Mouse (Mus musculus): ENCODE data around the gene Mrps5. TPM values are rescaled to one million over a fixed set of nuclear protein-coding genes. Genes with fewer than 3 reads are reported as not detected.
A peak's percentile ranks its signal among the peaks of the same experiment; 100 is the strongest.

The Mrps5 gene
- 171 and 176 TPM in 2 replicates for polyA plus RNA-seq (2016; fragmentation: Nextera tagmentation; extraction: Ambion mirVana)

GRCm38 (mm10) chr2:127586694-127587513, at the start of gene Mrps5, which contains the start of gene Zfp661:
Gene Mrps5, plus strand, starts transcription at chr2:127587222.
Gene Zfp661, minus strand, starts transcription at chr2:127587094.
- no peaks in the 10 kb centered on the region for H3K9me3 ChIP-seq (replicated peaks)
- peak within 1 kb of the TSS; percentile 92 for H3K4me3 ChIP-seq
- DNase-seq (ENCODE audit: low spot score) = peak; percentile 92
- 5% methylated on average over 39 of the region's 39 CpGs for whole genome bisulfite sequencing
- H3K4me1 ChIP-seq = peaks cover 46% of the 10 kb centered on the region
- peak within 1 kb of the TSS; percentile 99 for H3K27ac ChIP-seq
- peaks cover 13% of the 10 kb centered on the region for H3K36me3 ChIP-seq
- no peaks in the 10 kb centered on the region for H3K27me3 ChIP-seq (ENCODE audit: low read depth, poor library complexity, severe bottlenecking)

DNA sequence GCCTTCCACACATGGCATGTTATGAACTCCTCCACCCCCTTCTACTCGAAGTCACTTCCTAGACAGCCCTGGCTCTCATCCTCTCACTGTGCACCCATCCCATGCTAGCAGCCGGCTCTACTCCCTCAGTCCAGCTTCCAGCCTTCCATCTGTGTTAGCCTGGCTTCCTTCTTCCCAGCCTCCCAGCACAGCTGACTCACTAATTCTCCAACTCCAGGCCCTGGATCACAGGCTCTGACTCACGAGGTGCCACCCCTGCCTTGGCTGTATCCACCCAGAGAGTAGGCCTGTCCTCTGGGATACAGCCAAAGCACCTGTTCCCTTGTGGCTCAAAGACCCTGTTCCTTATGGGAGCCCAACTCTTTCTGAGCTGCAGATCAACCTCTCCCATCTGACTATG, 49.5 kb upstream of the Mrps5 start:
- Histone ChIP-seq H3K27me3 (ENCODE audit: low read depth, poor library complexity, severe bottlenecking) (peaks cover 62% of the 10 kb centered on the region), H3K36me3 (no peaks in the 10 kb centered on the region), H3K27ac (no peak overlapping the region), H3K9me3 (replicated peaks) (no peaks in the 10 kb centered on the region), H3K4me3 (no peak overlapping the region), H3K4me1 (peaks cover 7% of the 10 kb centered on the region)
- 67% methylated on average over 3 of the region's 3 CpGs for WGBS
- no peak for DNase-seq (ENCODE audit: low spot score)

DNA sequence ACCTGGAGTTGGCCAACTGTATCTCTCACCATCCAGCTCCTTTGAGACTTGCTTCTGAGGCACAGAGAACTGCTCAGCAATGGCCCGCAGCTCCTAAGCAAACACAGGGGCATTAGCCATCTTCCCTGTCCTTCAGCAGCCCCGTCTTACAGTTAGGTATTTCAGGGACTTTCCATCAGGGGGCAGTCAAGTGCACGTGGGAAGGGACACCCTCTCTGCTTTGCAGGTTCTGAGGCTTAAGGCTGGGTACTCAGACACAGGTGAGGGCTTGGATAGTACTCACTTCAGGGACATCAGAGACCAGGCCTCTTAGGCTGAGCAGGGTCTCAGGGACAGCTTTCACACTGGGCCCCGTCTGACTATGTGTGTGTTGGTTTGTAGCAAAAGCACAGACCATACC, 47.5 kb upstream of the Mrps5 start:
- H3K36me3 ChIP-seq = no peaks in the 10 kb centered on the region
- H3K4me1 ChIP-seq = peaks cover 7% of the 10 kb centered on the region
- no peaks in the 10 kb centered on the region for H3K9me3 ChIP-seq (replicated peaks)
- H3K27ac ChIP-seq = no peak overlapping the region
- H3K27me3 ChIP-seq (ENCODE audit: low read depth, poor library complexity, severe bottlenecking) = peaks cover 82% of the 10 kb centered on the region
- H3K4me3 ChIP-seq = no peak overlapping the region
- 29% methylated on average over 4 of the region's 4 CpGs for WGBS
- no peak for DNase-seq (ENCODE audit: low spot score)

GRCm38 (mm10) chr2:127541185-127541584, 45.8 kb upstream of the Mrps5 start, which contains the start of gene Prom2:
Gene Prom2, minus strand, starts transcription at chr2:127541467.
- Histone ChIP-seq H3K9me3 (replicated peaks) (no peaks in the 10 kb centered on the region), H3K4me1 (peaks cover 7% of the 10 kb centered on the region), H3K27ac (peak within 1 kb of the TSS; percentile 19; the same call in 1 of the 2 replicates), H3K36me3 (no peaks in the 10 kb centered on the region), H3K4me3 (peak within 1 kb of the TSS; percentile 36), H3K27me3 (ENCODE audit: low read depth, poor library complexity, severe bottlenecking) (peaks cover 82% of the 10 kb centered on the region)
- DNase-seq (ENCODE audit: low spot score) = peak; percentile 59
- WGBS = 4% methylated on average over 29 of the region's 29 CpGs

DNA sequence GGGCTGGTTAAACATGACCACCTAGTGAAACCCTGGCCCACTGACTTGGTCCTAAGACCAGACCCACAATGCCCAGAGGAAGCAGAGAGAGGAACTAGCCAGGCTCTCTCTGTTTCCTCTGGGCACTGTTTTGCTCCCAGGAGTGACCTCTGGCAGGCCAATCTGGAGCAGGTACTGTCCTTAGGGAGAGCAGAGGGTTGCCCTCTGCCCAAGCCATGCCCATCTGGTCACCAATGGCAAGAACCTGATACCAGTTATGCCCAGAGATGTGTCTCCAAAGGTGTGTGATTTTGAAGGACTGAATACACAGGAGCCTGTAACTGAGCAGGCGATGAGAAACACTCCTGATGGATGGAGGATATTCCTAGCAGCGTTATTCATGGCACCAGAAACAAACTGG, 45.3 kb upstream of the Mrps5 start:
- WGBS = 88% methylated on average over 2 of the region's 2 CpGs
- Histone ChIP-seq H3K9me3 (replicated peaks) (no peaks in the 10 kb centered on the region), H3K27me3 (ENCODE audit: low read depth, poor library complexity, severe bottlenecking) (peaks cover 78% of the 10 kb centered on the region), H3K4me3 (no peak overlapping the region), H3K36me3 (no peaks in the 10 kb centered on the region), H3K4me1 (peaks cover 7% of the 10 kb centered on the region), H3K27ac (no peak overlapping the region)
- no peak for DNase-seq (ENCODE audit: low spot score)

- Histone ChIP-seq H3K27ac (no peak overlapping the region), H3K9me3 (replicated peaks) (no peaks in the 10 kb centered on the region), H3K4me1 (0 out of 2 replicates have a peak, but pooled peaks cover 6% of the 10 kb centered on the region), H3K36me3 (no peaks in the 10 kb centered on the region), H3K27me3 (ENCODE audit: low read depth, poor library complexity, severe bottlenecking) (peaks cover 13% of the 10 kb centered on the region), H3K4me3 (no peak overlapping the region)
- DNase-seq (ENCODE audit: low spot score) = no peak
- 84% methylated on average over 5 of the region's 5 CpGs for WGBS
These were observed 38.5 kb upstream of the Mrps5 start for GRCm38 (mm10) chr2:127548342-127549074.

GRCm38 (mm10) chr2:127549711-127550110, 37.3 kb upstream of the Mrps5 start:
- Histone ChIP-seq H3K4me1 (0 out of 2 replicates have a peak, but pooled peaks cover 6% of the 10 kb centered on the region), H3K27ac (no peak overlapping the region), H3K36me3 (no peaks in the 10 kb centered on the region), H3K9me3 (replicated peaks) (no peaks in the 10 kb centered on the region), H3K4me3 (no peak overlapping the region), H3K27me3 (ENCODE audit: low read depth, poor library complexity, severe bottlenecking) (0 out of 2 replicates have a peak, but pooled peaks cover 2% of the 10 kb centered on the region)
- no peak for DNase-seq (ENCODE audit: low spot score)

DNA sequence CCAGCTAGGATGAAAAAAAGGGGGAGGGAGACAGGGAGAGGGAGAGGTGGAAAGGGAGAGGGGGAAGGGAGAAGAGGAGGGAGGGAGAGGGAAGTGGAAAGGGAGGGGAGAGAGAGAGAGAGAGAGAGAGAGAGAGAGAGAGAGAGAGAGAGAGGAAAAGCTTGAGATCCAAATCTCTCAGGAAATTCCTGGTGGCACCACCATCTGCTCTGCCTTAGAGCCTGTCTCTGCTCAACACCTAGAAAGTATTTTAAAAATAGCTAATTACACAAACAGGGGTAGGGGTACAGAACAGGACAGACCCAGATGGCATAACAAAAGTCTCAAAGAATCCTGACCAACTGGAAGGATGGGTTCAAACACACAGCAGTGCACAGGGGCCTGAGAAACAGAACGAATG, 36.6 kb upstream of the Mrps5 start:
- H3K27me3 ChIP-seq (ENCODE audit: low read depth, poor library complexity, severe bottlenecking) = 0 out of 2 replicates have a peak, but pooled peaks cover 2% of the 10 kb centered on the region
- H3K36me3 ChIP-seq = no peaks in the 10 kb centered on the region
- DNase-seq (ENCODE audit: low spot score) = no peak
- H3K9me3 ChIP-seq (replicated peaks) = no peaks in the 10 kb centered on the region
- WGBS = 69% methylated on average over 1 of the region's 1 CpGs
- H3K27ac ChIP-seq = no peak overlapping the region
- no peak overlapping the region for H3K4me3 ChIP-seq
- 0 out of 2 replicates have a peak, but pooled peaks cover 6% of the 10 kb centered on the region for H3K4me1 ChIP-seq

- 49% methylated on average over 5 of the region's 5 CpGs for WGBS
- DNase-seq (ENCODE audit: low spot score) = no peak
These were observed 35.9 kb upstream of the Mrps5 start for GRCm38 (mm10) chr2:127551078-127551477.

GRCm38 (mm10) chr2:127559070-127559966, 27.7 kb upstream of the Mrps5 start:
- Histone ChIP-seq H3K27me3 (ENCODE audit: low read depth, poor library complexity, severe bottlenecking) (peaks cover 5% of the 10 kb centered on the region; the same call in 1 of the 2 replicates), H3K27ac (peak overlapping the region; percentile 57; the same call in 1 of the 2 replicates), H3K4me3 (peak overlapping the region; percentile 44), H3K4me1 (no peaks in the 10 kb centered on the region), H3K36me3 (no peaks in the 10 kb centered on the region), H3K9me3 (replicated peaks) (no peaks in the 10 kb centered on the region)
- 21% methylated on average over 18 of the region's 18 CpGs for whole genome bisulfite sequencing
- peak; percentile 89 for DNase-seq (ENCODE audit: low spot score)

More at GRCm38 (mm10) chr2:127551078-127551477, 35.9 kb upstream of the Mrps5 start:
- Histone ChIP-seq H3K4me1 (0 out of 2 replicates have a peak, but pooled peaks cover 6% of the 10 kb centered on the region), H3K4me3 (no peak overlapping the region), H3K9me3 (replicated peaks) (no peaks in the 10 kb centered on the region), H3K27me3 (ENCODE audit: low read depth, poor library complexity, severe bottlenecking) (0 out of 2 replicates have a peak, but pooled peaks cover 2% of the 10 kb centered on the region), H3K27ac (no peak overlapping the region), H3K36me3 (no peaks in the 10 kb centered on the region)

- Histone ChIP-seq H3K4me3 (no peak overlapping the region), H3K36me3 (peaks cover 24% of the 10 kb centered on the region), H3K27me3 (ENCODE audit: low read depth, poor library complexity, severe bottlenecking) (no peaks in the 10 kb centered on the region), H3K27ac (no peak overlapping the region), H3K4me1 (no peaks in the 10 kb centered on the region), H3K9me3 (replicated peaks) (no peaks in the 10 kb centered on the region)
- 67% methylated on average over 1 of the region's 1 CpGs for WGBS
- DNase-seq (ENCODE audit: low spot score) = no peak
These were observed 13.7 kb upstream of the Mrps5 start for GRCm38 (mm10) chr2:127573322-127573721.

DNA sequence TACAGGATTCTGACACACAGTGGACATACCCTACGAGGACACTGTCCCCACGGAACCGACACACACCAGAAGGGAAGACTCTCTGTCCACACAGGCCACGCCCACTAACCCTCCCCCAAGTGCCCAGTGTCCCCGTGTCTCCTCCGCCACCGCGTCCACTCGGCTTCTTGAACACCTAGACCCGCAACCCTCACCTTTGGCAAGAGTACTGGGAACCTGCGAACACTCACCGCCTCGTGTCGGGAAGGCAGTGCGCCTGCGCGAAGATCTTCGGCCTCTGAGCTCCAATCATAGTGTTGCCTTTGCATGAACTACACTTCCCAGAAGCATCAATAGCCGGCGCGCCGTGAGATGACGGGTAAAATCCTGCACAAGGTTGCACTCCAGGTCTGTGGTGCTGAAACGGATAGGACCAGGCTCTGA, 2.6 kb upstream of the Mrps5 start:
- Histone ChIP-seq H3K4me3 (peak overlapping the region; percentile 77), H3K9me3 (replicated peaks) (no peaks in the 10 kb centered on the region), H3K27ac (peak overlapping the region; percentile 69), H3K27me3 (ENCODE audit: low read depth, poor library complexity, severe bottlenecking) (no peaks in the 10 kb centered on the region), H3K4me1 (peaks cover 37% of the 10 kb centered on the region), H3K36me3 (no peaks in the 10 kb centered on the region; the same call in 1 of the 2 replicates)
- DNase-seq (ENCODE audit: low spot score) = peak; percentile 95
- WGBS = under 1% methylated on average over 24 of the region's 24 CpGs

Measured in limb, embryonic 10.5 days (tissue).